Mouse (Mus musculus) liver, embryonic 16.5 days (tissue): ENCODE measurements at regions not wholly inside any gene's neighbourhood (a gene's known extent, or its start where the extent isn't known, plus 50 kb on each side); places are given as distances from the start of the nearest gene placed in this dataset.

Experiments
- ATAC-seq: fragments of 200-750 bp; cut with Nextera tagmentation; 2 replicates; pipeline ENCODE4 v1.8.0; 2017; ENCODE audit warnings: low read depth, mild to moderate bottlenecking, moderate number of reproducible peaks, moderate library complexity
- H3K27ac ChIP-seq: fragments of 300-500 bp; sonication (generic); 2 replicates; pipeline ENCODE4 v1.5.1; 2014; ENCODE audit warnings: mild to moderate bottlenecking, low read length
- H3K27me3 ChIP-seq: fragments of 300-500 bp; sonication (generic); 2 replicates; pipeline ENCODE4 v1.6.1; 2014; ENCODE audit warnings: low read depth, low read length, mixed read lengths; ENCODE audit not compliant: control insufficient read depth, insufficient read depth
- H3K36me3 ChIP-seq: fragments of 300-500 bp; sonication (generic); 2 replicates; pipeline ENCODE4 v1.6.1; 2014; ENCODE audit warnings: mild to moderate bottlenecking; ENCODE audit not compliant: control insufficient read depth, insufficient read depth
- H3K4me1 ChIP-seq: fragments of 300-500 bp; sonication (generic); 2 replicates; pipeline ENCODE4 v1.6.1; 2014; ENCODE audit warnings: low read depth, low read length, mixed read lengths; ENCODE audit not compliant: control insufficient read depth
- H3K4me2 ChIP-seq: fragments of 300-500 bp; sonication (generic); 2 replicates; pipeline ENCODE4 v1.6.1; 2014; ENCODE audit warnings: low read depth, low read length, mixed read lengths
- H3K4me3 ChIP-seq: fragments of 300-500 bp; sonication (generic); 2 replicates; pipeline ENCODE4 v1.5.1; 2014; ENCODE audit warnings: low read depth, mild to moderate bottlenecking, low read length
- H3K9ac ChIP-seq: fragments of 300-500 bp; sonication (generic); 2 replicates; pipeline ENCODE4 v1.6.1; 2014; ENCODE audit warnings: low read depth, low read length
- H3K9me3 ChIP-seq: fragments of 300-500 bp; sonication (generic); replicated peaks from 2 replicates; pipeline ENCODE4 v1.6.1; 2016; ENCODE audit warnings: low read length; ENCODE audit not compliant: control insufficient read depth
- WGBS: fragments of 180-500 bp; shearing (Covaris S2); extraction: QIAGEN DNeasy Blood & Tissue Kit; methylation state at CpG from one replicate; pipeline ENCODE4 v1.1.7; 2014; ENCODE audit not compliant: insufficient replicate concordance; 5-methylcytosine and 5-hydroxymethylcytosine counted together

DNA sequence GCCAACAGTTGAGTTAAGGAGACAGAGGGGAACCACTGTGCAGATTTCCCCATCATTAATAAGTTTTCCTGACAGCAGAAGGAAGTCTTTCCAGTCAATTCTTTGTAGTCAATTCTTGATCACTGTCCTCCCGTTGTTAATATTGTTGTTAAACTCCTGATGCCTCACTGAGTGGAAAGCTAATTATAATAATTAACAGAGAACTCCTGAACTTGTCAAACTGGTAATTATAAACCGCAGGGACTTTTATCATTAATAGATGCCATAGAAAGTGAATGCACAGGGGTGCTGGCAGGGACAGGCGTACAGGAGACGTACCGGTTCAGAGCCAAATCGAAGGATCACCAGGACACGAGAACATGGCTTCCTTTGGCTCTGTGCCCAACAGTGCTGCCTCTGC is 154.9 kb downstream of the Gm4791 start:
- Histone ChIP-seq H3K27ac (no peak overlapping the region), H3K9me3 (no peaks in the 10 kb centered on the region), H3K9ac (no peak overlapping the region), H3K27me3 (no peaks in the 10 kb centered on the region), H3K4me1 (no peaks in the 10 kb centered on the region), H3K36me3 (no peaks in the 10 kb centered on the region), H3K4me2 (no peak overlapping the region), H3K4me3 (no peak overlapping the region)
- 71% methylated on average over 7 of the region's 7 CpGs for WGBS
- ATAC-seq = no peak

DNA sequence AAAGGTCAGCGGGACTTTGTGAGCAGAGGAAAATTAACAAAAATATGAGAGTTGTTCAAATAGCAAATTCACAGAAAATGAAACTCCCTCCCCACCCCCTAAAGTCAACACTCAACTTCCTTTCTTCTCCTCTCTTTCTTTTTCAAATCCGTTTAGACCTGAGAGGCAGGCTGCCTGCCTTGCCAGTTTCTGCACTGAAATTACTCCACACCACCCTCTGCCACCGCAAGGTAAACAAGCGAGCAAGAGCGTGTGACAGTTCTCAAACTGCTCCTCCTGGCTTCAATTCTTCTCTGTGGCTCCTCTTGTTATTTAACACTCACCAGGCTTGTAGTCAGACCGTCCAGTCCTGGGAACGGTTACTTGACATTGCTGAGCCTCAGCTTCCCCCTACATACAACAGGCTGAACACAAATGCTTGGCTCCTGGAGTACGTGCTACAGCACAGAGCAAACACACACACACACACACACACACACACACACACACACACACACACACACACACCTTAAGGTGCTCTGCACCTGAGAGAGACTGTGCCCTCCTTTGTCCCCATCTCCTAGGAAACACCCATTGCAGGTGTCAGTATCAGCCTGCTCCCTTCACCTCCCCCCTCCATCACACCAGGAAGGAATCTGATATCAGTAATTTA is 167.1 kb downstream of the Gm4791 start:
- no peak for ATAC-seq
- H3K9ac ChIP-seq = no peak overlapping the region
- H3K4me2 ChIP-seq = no peak overlapping the region
- no peak overlapping the region for H3K4me3 ChIP-seq
- no peaks in the 10 kb centered on the region for H3K4me1 ChIP-seq
- H3K27ac ChIP-seq = no peak overlapping the region
- no peaks in the 10 kb centered on the region for H3K9me3 ChIP-seq
- H3K27me3 ChIP-seq = no peaks in the 10 kb centered on the region
- 42% methylated on average over 8 of the region's 8 CpGs for WGBS
- no peaks in the 10 kb centered on the region for H3K36me3 ChIP-seq

DNA sequence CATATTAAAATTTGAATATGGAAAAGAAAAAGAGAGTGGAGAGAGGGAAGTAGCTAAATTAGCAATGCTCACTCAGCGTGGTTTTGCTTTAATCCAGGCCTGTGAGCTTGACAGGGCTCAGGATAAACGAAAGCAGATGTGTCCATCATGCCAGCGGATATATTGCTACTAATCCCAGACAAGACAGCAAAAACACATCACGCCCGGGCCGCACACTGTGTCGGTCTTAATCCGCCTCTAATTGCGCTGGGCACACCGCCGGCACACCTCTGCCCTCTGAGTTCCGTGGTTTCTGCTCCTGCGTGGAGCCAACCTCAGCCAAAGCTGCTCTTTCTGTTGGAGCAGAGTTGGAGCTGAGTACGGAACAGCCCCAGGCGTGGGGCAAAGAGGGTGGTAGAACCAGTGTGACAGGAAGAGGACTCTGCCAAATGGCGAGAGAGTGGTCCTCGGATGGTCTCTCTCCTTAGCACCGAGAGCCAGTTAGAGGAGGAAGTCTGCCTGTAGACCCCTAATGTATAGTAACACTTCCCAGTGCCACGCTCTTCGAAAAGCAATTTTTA is 169.2 kb downstream of the Gm4791 start:
- Histone ChIP-seq H3K9ac (no peak overlapping the region), H3K9me3 (no peaks in the 10 kb centered on the region), H3K36me3 (no peaks in the 10 kb centered on the region), H3K4me1 (no peaks in the 10 kb centered on the region), H3K4me2 (no peak overlapping the region), H3K27me3 (no peaks in the 10 kb centered on the region), H3K4me3 (no peak overlapping the region), H3K27ac (no peak overlapping the region)
- ATAC-seq = no peak
- WGBS = 68% methylated on average over 20 of the region's 20 CpGs

DNA sequence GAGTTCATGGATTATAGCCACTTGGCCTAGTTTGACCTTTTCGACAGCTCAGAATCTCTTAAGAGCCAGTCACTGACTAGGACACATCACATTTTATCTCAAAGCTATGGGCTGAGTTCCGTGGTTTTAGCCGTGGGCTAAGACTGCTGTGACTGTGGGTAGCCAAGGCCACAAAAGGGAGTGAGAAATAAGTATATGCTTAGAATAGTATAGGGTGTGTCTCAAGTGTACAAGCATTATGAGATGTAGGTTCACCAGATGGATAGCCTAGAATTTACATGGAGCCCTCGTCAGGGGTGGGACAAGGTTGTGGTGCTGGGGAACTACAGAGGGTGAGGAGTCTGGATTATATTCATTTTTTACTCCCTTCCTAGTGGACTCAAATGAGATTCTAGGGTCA is 177.5 kb downstream of the Gm4791 start:
- no peak overlapping the region for H3K4me3 ChIP-seq
- no peaks in the 10 kb centered on the region for H3K4me1 ChIP-seq
- H3K36me3 ChIP-seq = no peaks in the 10 kb centered on the region
- 61% methylated on average over 4 of the region's 4 CpGs for WGBS
- no peak overlapping the region for H3K9ac ChIP-seq
- H3K27ac ChIP-seq = no peak overlapping the region
- no peak overlapping the region for H3K4me2 ChIP-seq
- no peaks in the 10 kb centered on the region for H3K27me3 ChIP-seq
- no peak for ATAC-seq
- H3K9me3 ChIP-seq = no peaks in the 10 kb centered on the region

DNA sequence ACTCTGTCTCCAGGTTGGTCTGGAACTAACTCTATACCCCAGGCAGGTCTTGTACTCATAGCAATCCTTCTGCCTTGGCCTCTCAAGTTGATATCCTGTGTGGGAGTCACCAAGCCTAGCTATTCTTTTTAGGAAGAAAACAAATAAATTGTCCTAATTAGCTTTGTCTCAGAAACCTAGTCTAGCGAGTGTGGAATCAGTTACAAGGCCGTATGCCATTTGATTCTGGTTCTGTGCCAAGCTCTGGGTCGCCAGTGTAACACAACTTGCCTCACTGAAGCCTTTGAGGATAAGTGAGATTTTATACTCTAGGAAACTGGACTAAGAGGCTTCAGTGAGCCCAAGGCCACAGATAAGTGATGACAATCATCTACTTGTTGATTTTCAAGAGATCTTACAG is 219.6 kb downstream of the Gm4791 start:
- no peaks in the 10 kb centered on the region for H3K27me3 ChIP-seq
- H3K36me3 ChIP-seq = no peaks in the 10 kb centered on the region
- H3K4me1 ChIP-seq = no peaks in the 10 kb centered on the region
- H3K9ac ChIP-seq = no peak overlapping the region
- 41% methylated on average over 3 of the region's 3 CpGs for WGBS
- ATAC-seq = no peak
- no peaks in the 10 kb centered on the region for H3K9me3 ChIP-seq
- no peak overlapping the region for H3K4me2 ChIP-seq
- H3K4me3 ChIP-seq = no peak overlapping the region
- no peak overlapping the region for H3K27ac ChIP-seq

DNA sequence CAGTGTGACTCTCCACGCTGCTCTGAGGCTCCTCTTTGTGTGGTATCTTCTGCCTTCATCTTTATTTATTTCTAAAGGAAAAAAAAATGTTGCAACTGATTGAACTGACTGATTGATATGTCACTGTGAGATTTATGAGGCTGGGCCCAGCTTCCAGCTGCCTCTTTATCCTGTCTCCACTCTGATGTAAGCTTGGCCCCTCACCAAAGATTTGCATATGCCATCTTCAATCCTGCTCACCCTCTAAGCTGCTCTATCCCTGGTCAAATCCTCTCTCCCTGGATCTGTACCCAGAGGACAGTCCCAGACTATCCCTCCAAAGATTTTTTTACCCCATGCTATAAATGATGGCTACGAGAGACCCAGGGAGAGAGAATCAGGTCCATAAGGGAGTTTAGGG is 225.0 kb downstream of the Gm4791 start:
- Histone ChIP-seq H3K27me3 (no peaks in the 10 kb centered on the region), H3K9me3 (no peaks in the 10 kb centered on the region), H3K4me1 (no peaks in the 10 kb centered on the region), H3K9ac (no peak overlapping the region), H3K4me2 (no peak overlapping the region), H3K27ac (no peak overlapping the region), H3K36me3 (no peaks in the 10 kb centered on the region), H3K4me3 (no peak overlapping the region)
- ATAC-seq = no peak
- WGBS = 43% methylated on average over 2 of the region's 2 CpGs

DNA sequence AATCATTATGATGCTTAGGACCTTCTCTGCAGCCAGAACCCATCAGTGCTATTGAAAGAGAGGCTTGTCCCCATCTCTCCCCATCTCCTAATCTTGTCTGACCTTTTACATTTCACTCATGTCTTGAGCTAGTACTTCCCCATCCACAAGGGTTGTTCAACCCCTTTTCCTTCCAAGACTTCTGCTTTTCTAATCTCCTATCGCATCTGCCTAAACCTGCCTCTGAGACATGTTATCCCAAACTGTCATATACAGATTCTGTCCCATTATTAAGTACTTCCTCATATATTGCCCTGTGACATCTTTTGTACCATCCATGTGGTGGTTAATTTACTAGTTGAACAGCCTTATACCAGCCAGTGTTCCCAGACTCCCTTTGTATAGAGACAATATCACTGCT is 225.7 kb downstream of the Gm4791 start:
- no peaks in the 10 kb centered on the region for H3K27me3 ChIP-seq
- H3K9ac ChIP-seq = no peak overlapping the region
- no peaks in the 10 kb centered on the region for H3K9me3 ChIP-seq
- 13% methylated on average over 1 of the region's 1 CpGs for WGBS
- no peak overlapping the region for H3K4me3 ChIP-seq
- H3K4me1 ChIP-seq = no peaks in the 10 kb centered on the region
- no peak overlapping the region for H3K4me2 ChIP-seq
- no peak for ATAC-seq
- H3K27ac ChIP-seq = no peak overlapping the region
- H3K36me3 ChIP-seq = no peaks in the 10 kb centered on the region

DNA sequence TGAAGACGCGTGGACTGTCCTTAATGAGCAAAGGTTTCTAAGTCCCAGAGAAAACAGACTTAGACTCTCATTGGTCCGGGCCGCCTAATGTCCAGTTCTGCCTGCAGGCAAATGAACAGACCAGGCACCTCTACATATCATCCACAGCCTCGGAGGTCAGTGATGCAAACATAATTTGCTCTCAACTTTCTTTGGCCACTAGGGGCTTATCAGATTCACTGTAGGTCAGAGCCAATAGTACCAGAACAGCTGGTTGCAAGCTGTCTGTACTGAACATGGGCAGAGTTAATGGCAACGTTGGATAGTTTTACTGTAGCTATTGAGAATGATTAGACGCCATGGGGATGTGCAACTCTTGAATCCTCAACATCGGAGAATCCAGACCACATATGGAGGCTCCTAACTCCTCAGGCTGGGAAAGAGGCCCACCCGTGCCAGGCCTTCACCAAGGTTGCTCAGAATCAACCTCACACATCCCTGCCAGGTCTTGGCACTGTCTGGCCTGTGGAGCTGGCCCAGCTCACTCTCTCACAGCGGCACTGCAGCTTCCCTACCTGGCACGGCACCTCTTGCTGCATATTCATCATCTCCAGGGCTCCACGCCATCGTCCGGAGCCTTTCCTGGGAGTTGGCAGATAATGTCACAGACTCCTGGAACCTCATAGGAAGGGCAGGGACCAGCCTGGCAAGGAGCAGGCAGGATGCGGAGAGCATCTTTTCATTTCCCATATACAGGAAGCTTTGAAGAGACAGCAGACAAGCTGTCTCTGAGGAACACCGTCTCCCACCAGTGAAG is 228.1 kb downstream of the Gm4791 start:
- Histone ChIP-seq H3K4me1 (no peaks in the 10 kb centered on the region), H3K27ac (no peak overlapping the region), H3K36me3 (no peaks in the 10 kb centered on the region), H3K27me3 (no peaks in the 10 kb centered on the region), H3K9me3 (no peaks in the 10 kb centered on the region), H3K4me2 (no peak overlapping the region), H3K4me3 (no peak overlapping the region), H3K9ac (no peak overlapping the region)
- 73% methylated on average over 16 of the region's 16 CpGs for WGBS
- no peak for ATAC-seq

DNA sequence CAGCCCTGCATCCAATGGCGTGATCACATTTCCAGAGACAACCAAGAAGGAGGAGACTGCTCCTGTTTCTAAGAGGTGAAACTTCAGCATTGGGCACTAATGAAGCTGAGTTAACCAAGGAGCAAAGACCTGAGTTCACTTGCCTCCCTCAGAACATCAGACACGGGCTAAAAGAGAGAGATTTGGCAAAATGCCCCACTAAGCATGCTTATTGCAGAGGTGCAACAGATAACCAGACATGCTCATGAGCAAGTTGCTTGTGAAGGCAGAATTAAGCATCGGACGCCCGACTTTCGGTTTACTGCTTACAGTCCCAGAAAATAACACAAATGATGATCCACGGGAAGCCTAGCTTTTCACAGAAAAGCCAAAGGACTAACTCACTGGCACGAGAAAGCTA is 228.8 kb downstream of the Gm4791 start:
- H3K9me3 ChIP-seq = no peaks in the 10 kb centered on the region
- H3K4me1 ChIP-seq = no peaks in the 10 kb centered on the region
- H3K27ac ChIP-seq = no peak overlapping the region
- H3K36me3 ChIP-seq = no peaks in the 10 kb centered on the region
- H3K4me2 ChIP-seq = no peak overlapping the region
- H3K9ac ChIP-seq = no peak overlapping the region
- 70% methylated on average over 8 of the region's 8 CpGs for WGBS
- no peak for ATAC-seq
- H3K4me3 ChIP-seq = no peak overlapping the region
- H3K27me3 ChIP-seq = no peaks in the 10 kb centered on the region
